Mouse (Mus musculus) kidney, embryonic 16.5 days (tissue): Measurements from ENCODE around the gene Hist1h4h. TPM values are rescaled to one million over a fixed set of nuclear protein-coding genes. Genes with fewer than 3 reads are reported as not detected.

Experiments
- ATAC-seq: fragments of 200-750 bp; cut with Nextera tagmentation; 2 replicates; pipeline ENCODE4 v1.8.0; 2017; ENCODE audit warnings: moderate TSS enrichment; ENCODE audit not compliant: low FRiP score, low TSS enrichment
- H3K27ac ChIP-seq: fragments of 300-500 bp; sonication (generic); 2 replicates; pipeline ENCODE4 v1.5.1; 2014; ENCODE audit warnings: low read length
- H3K27me3 ChIP-seq: fragments of 300-500 bp; sonication (generic); 2 replicates; pipeline ENCODE4 v1.6.1; 2014; ENCODE audit warnings: low read length, control low read depth, mixed read lengths; ENCODE audit not compliant: insufficient read depth
- H3K36me3 ChIP-seq: fragments of 300-500 bp; sonication (generic); 2 replicates; pipeline ENCODE4 v1.6.1; 2014; ENCODE audit warnings: low read length, control low read depth, mixed read lengths; ENCODE audit not compliant: insufficient read depth
- H3K4me1 ChIP-seq: fragments of 300-500 bp; sonication (generic); 2 replicates; pipeline ENCODE4 v1.6.1; 2014; ENCODE audit warnings: low read length, control low read depth, mixed read lengths; ENCODE audit not compliant: insufficient read depth
- H3K4me2 ChIP-seq: fragments of 300-500 bp; sonication (generic); replicated peaks from 2 replicates; pipeline ENCODE4 v1.6.1; 2014; ENCODE audit warnings: low read depth, low read length
- H3K4me3 ChIP-seq: fragments of 300-500 bp; sonication (generic); 2 replicates; pipeline ENCODE4 v1.5.1; 2014; ENCODE audit warnings: mild to moderate bottlenecking, low read length
- H3K9ac ChIP-seq: fragments of 300-500 bp; sonication (generic); replicated peaks from 2 replicates; pipeline ENCODE4 v1.6.1; 2014; ENCODE audit warnings: low read length
- H3K9me3 ChIP-seq: fragments of 300-500 bp; sonication (generic); 2 replicates; pipeline ENCODE4 v1.6.1; 2016; ENCODE audit warnings: low read length, control low read depth
- WGBS: fragments of 180-500 bp; shearing (Covaris S2); extraction: QIAGEN DNeasy Blood & Tissue Kit; methylation state at CpG from one replicate; pipeline ENCODE4 v1.1.7; 2014; 5-methylcytosine and 5-hydroxymethylcytosine counted together
- polyA plus RNA-seq: library from polyadenylated mRNA; unstranded; fragments of >200 nt; fragmentation: Nextera tagmentation; extraction: Ambion mirVana; gene quantifications from 2 replicates; pipeline ENCODE4 v1.2.1, GENCODE M21; 2015

The Hist1h4h gene
- polyA plus RNA-seq, 1 experiment from 2014 or later, result 4.5 TPM

DNA sequence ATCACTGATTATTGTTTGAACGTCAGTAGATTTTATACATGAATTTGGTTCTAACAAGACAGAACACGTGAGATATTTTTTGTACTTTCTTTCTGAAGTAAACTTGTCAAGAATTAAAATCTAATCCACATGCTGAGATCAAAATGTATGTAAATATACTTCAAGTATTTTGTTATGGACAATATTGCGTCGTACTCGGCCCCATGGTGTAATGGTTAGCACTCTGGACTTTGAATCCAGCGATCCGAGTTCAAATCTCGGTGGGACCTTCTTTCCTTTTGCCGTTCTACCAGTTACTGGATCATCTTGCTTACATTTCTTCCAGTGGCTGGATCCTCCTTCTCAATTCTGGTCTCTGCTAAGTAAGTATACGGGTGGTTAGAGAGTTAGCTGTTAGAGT is 11.4 kb upstream of the Hist1h4h start:
- Histone ChIP-seq H3K4me1 (peaks cover 10% of the 10 kb centered on the region), H3K27me3 (no peaks in the 10 kb centered on the region), H3K4me3 (peak overlapping the region; percentile 55), H3K4me2 (peak overlapping the region; percentile 70), H3K9me3 (no peaks in the 10 kb centered on the region), H3K9ac (peak overlapping the region; percentile 58), H3K27ac (peak overlapping the region; percentile 72; the same call in 1 of the 2 replicates), H3K36me3 (no peaks in the 10 kb centered on the region)
- under 1% methylated on average over 10 of the region's 10 CpGs for WGBS
- ATAC-seq, result 0 out of 2 replicates have a peak, but pooled peaks have one; percentile 39

DNA sequence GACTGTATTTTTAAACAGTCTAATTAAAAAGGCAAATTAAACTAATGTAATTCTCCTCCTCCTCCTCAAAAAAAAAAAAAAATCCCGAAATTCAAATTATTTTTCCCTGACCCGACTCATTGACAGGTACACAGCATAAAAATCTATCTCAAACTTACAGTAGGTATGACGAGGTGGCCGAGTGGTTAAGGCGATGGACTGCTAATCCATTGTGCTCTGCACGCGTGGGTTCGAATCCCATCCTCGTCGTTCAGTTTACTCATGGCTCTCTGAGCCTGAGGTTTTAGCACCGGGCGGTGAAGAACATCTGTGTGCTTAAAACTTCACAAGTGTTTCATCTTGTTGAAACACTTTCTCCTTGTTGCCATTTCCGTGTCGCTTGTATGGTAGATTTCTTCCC is 9.1 kb upstream of the Hist1h4h start:
- Histone ChIP-seq H3K27ac (no peak overlapping the region), H3K4me2 (peak overlapping the region; percentile 28), H3K4me1 (peaks cover 11% of the 10 kb centered on the region; the same call in 1 of the 2 replicates), H3K9me3 (no peaks in the 10 kb centered on the region), H3K36me3 (no peaks in the 10 kb centered on the region), H3K4me3 (peak overlapping the region; percentile 15), H3K27me3 (no peaks in the 10 kb centered on the region), H3K9ac (no peak overlapping the region)
- no peak for ATAC-seq
- WGBS, result 2% methylated on average over 14 of the region's 14 CpGs

DNA sequence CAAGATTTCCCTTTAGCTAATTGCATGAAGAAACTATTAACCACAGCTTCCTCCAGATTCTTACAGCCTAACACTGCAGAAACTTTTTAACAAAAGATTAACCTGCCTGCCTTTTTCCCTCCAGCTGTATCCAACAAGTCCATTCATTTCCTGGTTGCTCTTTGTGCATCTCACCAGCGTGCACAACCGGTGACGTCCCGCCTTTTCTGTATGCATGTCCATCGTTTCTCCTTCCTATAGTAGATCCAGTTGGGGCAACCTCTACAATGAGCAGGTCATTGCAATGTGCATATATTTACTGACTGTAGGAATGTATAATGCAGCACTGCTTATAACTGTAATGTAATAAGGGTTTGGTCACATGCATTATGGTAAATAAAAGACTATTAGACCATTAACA is 6.9 kb upstream of the Hist1h4h start:
- ATAC-seq, result no peak
- 49% methylated on average over 5 of the region's 5 CpGs for WGBS

DNA sequence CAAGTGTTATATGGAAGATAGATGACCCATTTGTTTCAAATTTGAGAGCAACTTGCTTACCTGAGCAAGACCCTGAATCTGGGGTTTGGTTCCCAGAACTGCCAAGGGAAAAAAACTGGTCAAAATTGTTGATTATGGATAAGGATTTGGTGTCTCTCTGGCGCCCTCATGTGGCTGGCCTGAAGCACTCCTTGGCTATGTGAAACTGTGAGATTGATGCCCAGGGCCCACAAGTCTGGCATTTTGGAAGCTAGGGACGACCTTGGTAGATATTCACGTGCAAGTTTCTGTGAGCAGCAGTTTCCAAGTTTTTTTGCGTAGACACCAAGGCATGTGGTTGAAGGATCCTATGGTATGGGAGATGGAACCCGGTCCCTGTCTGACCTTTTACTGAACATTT is 6.2 kb upstream of the Hist1h4h start:
- H3K27me3 ChIP-seq, result no peaks in the 10 kb centered on the region
- no peaks in the 10 kb centered on the region for H3K9me3 ChIP-seq
- H3K36me3 ChIP-seq, result no peaks in the 10 kb centered on the region
- 10% methylated on average over 5 of the region's 5 CpGs for WGBS
- no peak overlapping the region for H3K9ac ChIP-seq
- H3K4me2 ChIP-seq, result no peak overlapping the region
- H3K27ac ChIP-seq, result no peak overlapping the region
- ATAC-seq, result no peak
- H3K4me1 ChIP-seq, result peaks cover 20% of the 10 kb centered on the region
- H3K4me3 ChIP-seq, result no peak overlapping the region

More for the DNA sequence above, 6.9 kb upstream of the Hist1h4h start:
- no peaks in the 10 kb centered on the region for H3K36me3 ChIP-seq
- no peaks in the 10 kb centered on the region for H3K27me3 ChIP-seq
- H3K4me3 ChIP-seq, result no peak overlapping the region
- H3K9ac ChIP-seq, result no peak overlapping the region
- no peak overlapping the region for H3K4me2 ChIP-seq
- H3K4me1 ChIP-seq, result peaks cover 18% of the 10 kb centered on the region
- no peak overlapping the region for H3K27ac ChIP-seq
- H3K9me3 ChIP-seq, result no peaks in the 10 kb centered on the region

DNA sequence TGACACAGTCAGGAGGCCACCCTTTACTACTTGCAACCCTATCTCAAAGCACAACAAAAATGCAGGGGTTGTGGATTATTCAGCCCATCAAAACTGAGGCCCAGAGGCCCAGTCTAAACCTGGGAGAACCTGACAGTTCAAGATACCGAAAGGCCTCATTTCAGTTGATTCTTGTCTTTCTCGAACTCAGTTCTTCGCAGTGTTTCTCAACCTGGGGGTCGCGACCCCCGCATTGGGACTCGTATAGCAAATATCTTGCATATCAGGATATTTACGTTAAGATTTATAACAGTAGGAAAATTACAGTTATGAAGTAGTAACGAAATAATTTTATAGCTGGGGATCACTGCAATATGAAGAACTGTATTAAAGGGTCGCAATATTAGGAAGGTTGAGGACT is 4.9 kb upstream of the Hist1h4h start:
- Histone ChIP-seq H3K4me2 (peak overlapping the region; percentile 55), H3K27me3 (no peaks in the 10 kb centered on the region), H3K9ac (peak overlapping the region; percentile 54), H3K27ac (no peak overlapping the region), H3K4me1 (peaks cover 15% of the 10 kb centered on the region), H3K4me3 (peak overlapping the region; percentile 54), H3K9me3 (no peaks in the 10 kb centered on the region), H3K36me3 (no peaks in the 10 kb centered on the region)
- ATAC-seq, result no peak
- 2% methylated on average over 10 of the region's 10 CpGs for WGBS

DNA sequence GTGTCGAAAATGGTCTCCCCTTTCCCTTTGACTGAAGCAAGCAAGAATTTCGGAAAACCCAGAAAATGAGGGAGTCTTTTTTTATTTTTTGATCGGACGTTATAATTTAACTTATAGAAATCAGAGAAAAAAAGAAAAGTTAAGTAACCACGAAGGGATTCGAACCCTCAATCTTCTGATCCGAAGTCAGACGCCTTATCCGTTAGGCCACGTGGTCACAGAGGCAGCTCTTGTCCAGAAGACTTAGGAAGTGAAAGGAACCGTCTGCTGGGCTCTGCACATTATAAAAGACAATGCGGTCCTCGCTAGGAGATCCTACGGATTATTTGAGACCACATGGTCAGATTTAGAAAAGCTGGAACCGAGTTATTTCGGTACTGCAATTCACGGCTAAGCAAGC is 4.5 kb upstream of the Hist1h4h start:
- WGBS, result under 1% methylated on average over 17 of the region's 17 CpGs
- H3K27ac ChIP-seq, result peak overlapping the region; percentile 28; the same call in 1 of the 2 replicates
- no peaks in the 10 kb centered on the region for H3K27me3 ChIP-seq
- peak overlapping the region; percentile 63 for H3K9ac ChIP-seq
- H3K36me3 ChIP-seq, result no peaks in the 10 kb centered on the region
- peaks cover 15% of the 10 kb centered on the region for H3K4me1 ChIP-seq
- H3K9me3 ChIP-seq, result no peaks in the 10 kb centered on the region
- no peak for ATAC-seq
- peak overlapping the region; percentile 55 for H3K4me2 ChIP-seq
- H3K4me3 ChIP-seq, result peak overlapping the region; percentile 54

DNA sequence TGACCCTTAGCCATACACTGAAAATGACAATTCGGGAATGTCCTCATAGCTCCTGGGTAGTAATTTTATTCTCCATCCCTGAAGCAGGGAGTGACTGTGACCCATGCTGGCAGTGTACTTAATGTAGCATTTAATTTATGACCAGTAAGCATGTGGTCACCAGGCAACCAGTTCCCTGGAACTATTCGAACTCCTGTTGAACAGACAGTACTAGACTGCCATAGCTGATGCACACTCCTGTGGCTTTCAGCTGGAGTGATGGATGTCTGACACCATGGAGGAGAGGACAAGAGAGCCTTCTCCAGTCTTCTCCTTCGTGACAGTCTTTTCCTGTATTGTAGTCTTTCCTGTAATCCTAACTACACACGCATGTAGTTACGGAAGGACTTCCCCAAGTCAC is 1.8 kb upstream of the Hist1h4h start:
- no peaks in the 10 kb centered on the region for H3K9me3 ChIP-seq
- peak overlapping the region; percentile 42 for H3K4me2 ChIP-seq
- H3K27ac ChIP-seq, result 0 out of 2 replicates have a peak overlapping the region, but pooled peaks have one; percentile 68
- no peaks in the 10 kb centered on the region for H3K36me3 ChIP-seq
- H3K4me1 ChIP-seq, result peaks cover 29% of the 10 kb centered on the region
- 35% methylated on average over 5 of the region's 5 CpGs for WGBS
- 0 out of 2 replicates have a peak, but pooled peaks have one; percentile 9 for ATAC-seq
- no peaks in the 10 kb centered on the region for H3K27me3 ChIP-seq
- 0 out of 2 replicates have a peak overlapping the region, but pooled peaks have one; percentile 0 for H3K9ac ChIP-seq
- H3K4me3 ChIP-seq, result peak overlapping the region; percentile 16; the same call in 1 of the 2 replicates

DNA sequence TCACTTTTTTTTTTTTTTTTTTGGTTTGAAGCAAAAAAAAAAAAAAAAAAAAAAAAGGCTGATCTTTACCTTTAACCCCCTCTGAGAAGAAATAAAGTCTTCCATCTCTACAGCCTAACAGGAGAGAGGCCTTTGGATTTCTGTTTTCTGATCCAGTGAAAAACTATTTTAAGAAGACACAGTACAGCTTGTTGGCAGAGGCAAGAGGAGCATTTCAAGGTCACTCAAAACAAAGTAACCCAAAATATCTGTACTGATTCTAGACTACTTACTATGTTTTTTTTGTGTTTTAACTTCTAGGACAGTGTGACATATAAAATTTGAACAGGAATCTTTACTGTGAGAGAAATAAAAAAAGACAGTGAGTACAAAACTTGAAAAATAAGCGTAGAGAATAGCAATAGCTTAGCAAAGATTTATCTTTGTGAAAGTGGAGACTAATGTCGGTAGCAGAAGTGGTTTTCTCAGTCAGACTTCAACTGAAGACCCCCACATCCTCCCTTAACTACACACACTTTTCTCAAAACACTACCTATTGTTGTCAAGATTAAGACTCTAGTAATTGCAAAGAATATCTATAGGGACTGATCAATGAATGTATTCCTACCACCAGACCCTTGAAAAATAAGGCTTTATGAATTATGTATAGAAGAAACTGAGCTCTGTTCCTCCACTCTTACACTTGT is 1.2 kb upstream of the Hist1h4h start:
- Histone ChIP-seq H3K27ac (peak overlapping the region; percentile 98), H3K4me2 (peak overlapping the region; percentile 72), H3K4me1 (peaks cover 34% of the 10 kb centered on the region), H3K4me3 (peak overlapping the region; percentile 61), H3K9me3 (no peaks in the 10 kb centered on the region), H3K9ac (peak overlapping the region; percentile 81), H3K27me3 (no peaks in the 10 kb centered on the region), H3K36me3 (no peaks in the 10 kb centered on the region)
- WGBS, result 19% methylated on average over 2 of the region's 2 CpGs
- no peak for ATAC-seq

DNA sequence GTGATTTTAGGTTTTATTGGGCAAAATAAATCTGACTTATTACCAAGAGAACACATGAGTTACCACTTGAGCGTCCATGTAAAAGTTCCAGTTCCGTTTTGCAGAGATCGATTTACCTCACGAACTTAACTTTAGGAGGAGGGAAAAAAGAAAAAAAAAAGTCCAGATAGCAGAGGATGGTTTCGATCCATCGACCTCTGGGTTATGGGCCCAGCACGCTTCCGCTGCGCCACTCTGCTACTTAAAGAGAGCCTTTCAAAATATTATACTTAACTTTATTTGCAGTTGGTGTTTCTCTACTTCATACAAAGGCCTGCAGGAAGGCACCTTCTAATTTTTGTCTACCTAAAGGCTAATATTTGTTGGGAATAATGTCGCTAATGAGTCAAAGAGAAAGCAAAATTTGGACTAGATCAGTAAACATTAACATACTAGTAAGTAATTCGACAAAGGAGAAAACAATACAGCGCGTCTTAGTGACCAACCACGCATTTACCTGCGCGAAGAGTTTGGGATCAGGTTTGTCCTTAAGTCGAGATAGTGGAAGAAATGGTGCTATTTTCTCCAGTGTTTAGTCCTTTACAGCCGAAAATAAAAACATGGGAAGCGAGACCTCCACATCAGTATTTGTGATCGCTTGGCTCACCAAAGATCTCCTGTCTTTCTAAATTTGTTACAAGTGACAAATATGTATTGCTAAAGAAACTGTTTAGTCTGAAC is 509 bp upstream of the Hist1h4h start:
- H3K27me3 ChIP-seq, result no peaks in the 10 kb centered on the region
- H3K4me1 ChIP-seq, result peaks cover 35% of the 10 kb centered on the region
- peak overlapping the region; percentile 81 for H3K9ac ChIP-seq
- peak overlapping the region; percentile 61 for H3K4me3 ChIP-seq
- H3K4me2 ChIP-seq, result peak overlapping the region; percentile 72
- H3K9me3 ChIP-seq, result no peaks in the 10 kb centered on the region
- no peak for ATAC-seq
- peak overlapping the region; percentile 98 for H3K27ac ChIP-seq
- H3K36me3 ChIP-seq, result no peaks in the 10 kb centered on the region
- WGBS, result under 1% methylated on average over 20 of the region's 20 CpGs
